ENCODE assay signal across 8 mouse cellular contexts in genomic region chr15:82223657-82224601, GRCm38 (mm10). TPM values are rescaled to one million over a fixed set of nuclear protein-coding genes. Genes with fewer than 3 reads are reported as not detected.
DNase-seq lines count a peak whose midpoint lies in the region; ATAC-seq and TF ChIP-seq lines count a peak whose summit lies in the region.

Gene Tnfrsf13c, minus strand, starts transcription at chr15:82224369.

- 1% methylated on average over 37 of the region's 44 CpGs for WGBS in neural tube, embryonic 11.5 days
- 2% methylated on average over 44 of the region's 44 CpGs for WGBS in hindbrain, embryonic 15.5 days
- WGBS in lung, postnatal 0 days, result 2% methylated on average over 39 of the region's 44 CpGs

- peak within 1 kb of the TSS; percentile 66 for H3K4me2 ChIP-seq in neural tube, embryonic 11.5 days (ENCODE audit: low read depth)
- H3K4me2 ChIP-seq in hindbrain, embryonic 15.5 days, result peak within 1 kb of the TSS; percentile 69
- peak within 1 kb of the TSS; percentile 55 for H3K4me2 ChIP-seq in lung, postnatal 0 days (replicated peaks; ENCODE audit: low read depth, low read length)

- peak within 1 kb of the TSS; percentile 29 for H3K9ac ChIP-seq in neural tube, embryonic 11.5 days (ENCODE audit: low read length)
- H3K9ac ChIP-seq in hindbrain, embryonic 15.5 days, result peak within 1 kb of the TSS; percentile 31; the same call in 1 of the 2 replicates
- H3K9ac ChIP-seq in lung, postnatal 0 days (replicated peaks; ENCODE audit: low read depth), result no peak within 1 kb of the TSS

- peaks cover 17% of the 10 kb centered on the region for H3K27me3 ChIP-seq in neural tube, embryonic 11.5 days (ENCODE audit: control insufficient read depth, insufficient read depth, low read length)
- H3K27me3 ChIP-seq in hindbrain, embryonic 15.5 days, result peaks cover 10% of the 10 kb centered on the region
- 0 out of 2 replicates have a peak, but pooled peaks cover 10% of the 10 kb centered on the region for H3K27me3 ChIP-seq in lung, postnatal 0 days (replicated peaks; ENCODE audit: insufficient read depth, low read length)

- ATAC-seq in neural tube, embryonic 11.5 days (ENCODE audit: insufficient read depth, low FRiP score, low TSS enrichment), result no peak
- peak; percentile 83 for ATAC-seq in erythroblast, adult 5-6 weeks (replicated peaks; ENCODE audit: low FRiP score, poor library complexity, severe bottlenecking)
- peak; percentile 52; the same call in 1 of the 2 replicates for ATAC-seq in hindbrain, embryonic 15.5 days (ENCODE audit: low FRiP score, low read depth)
- ATAC-seq in lung, postnatal 0 days, result peak; percentile 28; the same call in 1 of the 2 replicates

- peak within 1 kb of the TSS; percentile 27 for H3K4me3 ChIP-seq in neural tube, embryonic 11.5 days (ENCODE audit: low read depth, low read length)
- peak within 1 kb of the TSS; percentile 33 for H3K4me3 ChIP-seq in hindbrain, embryonic 15.5 days
- peak within 1 kb of the TSS; percentile 30 for H3K4me3 ChIP-seq in lung, postnatal 0 days (ENCODE audit: low read depth, low read length)

- no peak within 1 kb of the TSS for H3K27ac ChIP-seq in neural tube, embryonic 11.5 days (ENCODE audit: low read depth, low read length)
- no peak within 1 kb of the TSS for H3K27ac ChIP-seq in hindbrain, embryonic 15.5 days (replicated peaks)
- no peak within 1 kb of the TSS for H3K27ac ChIP-seq in lung, postnatal 0 days (ENCODE audit: low read length)

- H3K36me3 ChIP-seq in neural tube, embryonic 11.5 days (ENCODE audit: control insufficient read depth, insufficient read depth, low read length), result no peaks in the 10 kb centered on the region
- H3K36me3 ChIP-seq in hindbrain, embryonic 15.5 days, result no peaks in the 10 kb centered on the region
- H3K36me3 ChIP-seq in lung, postnatal 0 days (ENCODE audit: insufficient read depth, low read length), result no peaks in the 10 kb centered on the region

- DNase-seq in neural tube, embryonic 11.5 days (ENCODE audit: low spot score), result no peak
- DNase-seq in neural tube, embryonic 10.5 days (ENCODE audit: extremely low spot score, low spot score), result no peak
- DNase-seq in lung, postnatal 0 days (ENCODE audit: low spot score), result no peak
- DNase-seq in spleen, adult 18-20 months, result peak; percentile 88 to 91
- no peak for DNase-seq in frontal cortex, postnatal 10 days (ENCODE audit: low spot score in 2 of 2)
- DNase-seq in right cerebral cortex, postnatal 4 days, result no peak

- H3K9me3 ChIP-seq in neural tube, embryonic 11.5 days (ENCODE audit: control insufficient read depth, low read length), result no peaks in the 10 kb centered on the region
- no peaks in the 10 kb centered on the region for H3K9me3 ChIP-seq in hindbrain, embryonic 15.5 days
- no peaks in the 10 kb centered on the region for H3K9me3 ChIP-seq in lung, postnatal 0 days (ENCODE audit: low read length)

- no peak for TF ChIP-seq CTCF in lung, postnatal 0 days (IDR thresholded peaks at IDR 0.05)

- H3K4me1 ChIP-seq in neural tube, embryonic 11.5 days (ENCODE audit: control insufficient read depth, insufficient read depth, low read length), result peaks cover 7% of the 10 kb centered on the region
- peaks cover 12% of the 10 kb centered on the region for H3K4me1 ChIP-seq in hindbrain, embryonic 15.5 days (replicated peaks)
- no peaks in the 10 kb centered on the region for H3K4me1 ChIP-seq in lung, postnatal 0 days (ENCODE audit: insufficient read depth, low read depth, low read length)

- TF ChIP-seq EP300 in lung, postnatal 0 days (IDR thresholded peaks at IDR 0.05), result no peak

RNA-seq across cellular contexts. Expression of gene Tnfrsf13c, which starts in this region (rescaled TPM):
- 0.23 and 0.57 TPM in 2 replicates for polyA plus RNA-seq in neural tube, embryonic 11.5 days (2014; fragmentation: Nextera tagmentation; extraction: Ambion mirVana)
- 0.84 and 6.3 TPM in 2 replicates for total RNA-seq in erythroblast, adult 5-6 weeks (2015; ENCODE audit: low replicate concordance)
- total RNA-seq in erythroblast, adult 5-6 weeks (2017; ENCODE audit: low replicate concordance), result not detected in 2 replicates
- 0.37 and 0.69 TPM in 2 replicates for polyA plus RNA-seq in hindbrain, embryonic 15.5 days (2015; fragmentation: Nextera tagmentation; extraction: Ambion mirVana)
- 0.07 and 0.49 TPM in 2 replicates for polyA plus RNA-seq in lung, postnatal 0 days (2015; fragmentation: Nextera tagmentation; extraction: Ambion mirVana)

Comparison
In these comparisons a context has a peak if more than half of its experiments do, and no peak if none do; other contexts are left out.
1. Peak in ATAC-seq, H3K4me3 ChIP-seq, H3K9ac ChIP-seq and H3K4me2 ChIP-seq in hindbrain, embryonic 15.5 days; RNA of the gene not detected or under 1 TPM.
2. Peak in ATAC-seq, H3K4me3 ChIP-seq and H3K4me2 ChIP-seq in lung, postnatal 0 days; RNA of the gene not detected or under 1 TPM.
3. DNase-seq: peak in spleen, adult 18-20 months (2 of 2); none in neural tube, embryonic 11.5 days (single experiment), neural tube, embryonic 10.5 days (single experiment), lung, postnatal 0 days (single experiment), frontal cortex, postnatal 10 days (0 of 2) and right cerebral cortex, postnatal 4 days (single experiment).
4. Peak in every context shown above with its lines, with median percentiles within 50 percentile points of each other: H3K4me2 ChIP-seq and H3K4me3 ChIP-seq.